Mouse (Mus musculus): ENCODE data around the gene Pip5k1b. TPM values are rescaled to one million over a fixed set of nuclear protein-coding genes. Genes with fewer than 3 reads are reported as not detected.

The Pip5k1b gene
- total RNA-seq, 2 experiments from 2014 or later: 8.1 to 8.2 TPM

- DNase-seq (ENCODE audit: extremely low spot score in 1 of 2, low spot score in 2 of 2): peak; percentile 48 to 78
- intact Hi-C loops (cut with DNase I): loop anchor here (1.0 to 5.0 kb wide), 4 partner anchors 176 to 571 kb away; partner anchors contain the start of genes Fam122a and Pip5k1b
Observed at GRCm38 (mm10) chr19:24300994-24301767, 254.5 kb downstream of the Pip5k1b start.

GRCm38 (mm10) chr19:24293537-24293936 lies 262.1 kb downstream of the Pip5k1b start:
- no peak for DNase-seq (ENCODE audit: extremely low spot score in 1 of 2, low spot score in 2 of 2)
- intact Hi-C loops (cut with DNase I): no loop called here

GRCm38 (mm10) chr19:24284187-24284586 lies 271.5 kb downstream of the Pip5k1b start:
- intact Hi-C loops (cut with DNase I): no loop called here
- no peak for DNase-seq (ENCODE audit: extremely low spot score in 1 of 2, low spot score in 2 of 2)

GRCm38 (mm10) chr19:24281288-24281980 lies 274.2 kb downstream of the Pip5k1b start:
- intact Hi-C loops (cut with DNase I): no loop called here
- no peak for DNase-seq (ENCODE audit: extremely low spot score in 1 of 2, low spot score in 2 of 2)

- intact Hi-C loops (cut with DNase I): no loop called here
- DNase-seq (ENCODE audit: extremely low spot score in 1 of 2, low spot score in 2 of 2): no peak
Observed at GRCm38 (mm10) chr19:24280601-24281228, 275.0 kb downstream of the Pip5k1b start, which contains the start of gene Fxn. Gene Fxn, minus strand, starts transcription at chr19:24280605.

GRCm38 (mm10) chr19:24279706-24280600 lies 275.7 kb downstream of the Pip5k1b start:
- peak; percentile 47 to 88 for DNase-seq (ENCODE audit: extremely low spot score in 1 of 2, low spot score in 2 of 2)
- intact Hi-C loops (cut with DNase I): no loop called here

GRCm38 (mm10) chr19:24278859-24279258 lies 276.8 kb downstream of the Pip5k1b start:
- DNase-seq (ENCODE audit: extremely low spot score in 1 of 2, low spot score in 2 of 2): no peak
- intact Hi-C loops (cut with DNase I): no loop called here

- intact Hi-C loops (cut with DNase I): loop anchor here (5.0 kb wide), 1 partner anchor 92 kb away; no protein-coding TSS in a partner anchor
Observed at GRCm38 (mm10) chr19:24274281-24274680, 281.4 kb downstream of the Pip5k1b start.

GRCm38 (mm10) chr19:24271746-24272426 lies 283.8 kb downstream of the Pip5k1b start:
- DNase-seq (ENCODE audit: extremely low spot score in 1 of 2, low spot score in 2 of 2): peak; percentile 67 to 88
- intact Hi-C loops (cut with DNase I): loop anchor here (5.0 kb wide), 1 partner anchor 90 kb away; no protein-coding TSS in a partner anchor

More at GRCm38 (mm10) chr19:24274281-24274680, 281.4 kb downstream of the Pip5k1b start:
- no peak for DNase-seq (ENCODE audit: extremely low spot score in 1 of 2, low spot score in 2 of 2)

- intact Hi-C loops (cut with DNase I): loop anchor here (5.0 kb wide), 1 partner anchor 89 kb away; no protein-coding TSS in a partner anchor
- DNase-seq (ENCODE audit: extremely low spot score in 1 of 2, low spot score in 2 of 2): no peak
Observed at GRCm38 (mm10) chr19:24271326-24271725, 284.3 kb downstream of the Pip5k1b start.

- DNase-seq (ENCODE audit: extremely low spot score in 1 of 2, low spot score in 2 of 2): no peak
- intact Hi-C loops (cut with DNase I): loop anchor here (5.0 to 10.0 kb wide), 2 partner anchors 41 to 114 kb away; partner anchors contain the start of gene Tjp2
Observed at GRCm38 (mm10) chr19:24268531-24268930, 287.1 kb downstream of the Pip5k1b start.

- intact Hi-C loops (cut with DNase I): loop anchor here (5.0 to 10.0 kb wide), 2 partner anchors 39 to 111 kb away; partner anchors contain the start of gene Tjp2
- no peak for DNase-seq (ENCODE audit: extremely low spot score in 1 of 2, low spot score in 2 of 2)
Observed at GRCm38 (mm10) chr19:24266046-24266830, 289.4 kb downstream of the Pip5k1b start.

GRCm38 (mm10) chr19:24264991-24265390 lies 290.7 kb downstream of the Pip5k1b start:
- peak; percentile 61 to 84 for DNase-seq (ENCODE audit: extremely low spot score in 1 of 2, low spot score in 2 of 2)
- intact Hi-C loops (cut with DNase I): loop anchor here (5.0 to 10.0 kb wide), 2 partner anchors 38 to 110 kb away; partner anchors contain the start of gene Tjp2

- intact Hi-C loops (cut with DNase I): loop anchor here (10.0 kb wide), 1 partner anchor 108 kb away; no protein-coding TSS in a partner anchor
- DNase-seq (ENCODE audit: extremely low spot score in 1 of 2, low spot score in 2 of 2): no peak
Observed at GRCm38 (mm10) chr19:24262736-24263135, 292.9 kb downstream of the Pip5k1b start.

GRCm38 (mm10) chr19:24259390-24260351 lies 296.0 kb downstream of the Pip5k1b start:
- intact Hi-C loops (cut with DNase I): loop anchor here (10.0 kb wide), 1 partner anchor 105 kb away; no protein-coding TSS in a partner anchor
- DNase-seq (ENCODE audit: extremely low spot score in 1 of 2, low spot score in 2 of 2): no peak

GRCm38 (mm10) chr19:24258368-24258767 lies 297.3 kb downstream of the Pip5k1b start:
- intact Hi-C loops (cut with DNase I): no loop called here
- DNase-seq (ENCODE audit: extremely low spot score in 1 of 2, low spot score in 2 of 2): no peak
